Mouse (Mus musculus) hindbrain, embryonic 16.5 days (tissue): ENCODE data around the gene Tbc1d30. TPM values are rescaled to one million over a fixed set of nuclear protein-coding genes. Genes with fewer than 3 reads are reported as not detected.

Source experiments
- ATAC-seq: fragments of 200-750 bp; cut with Nextera tagmentation; 2 replicates; pipeline ENCODE4 v1.8.0; 2017; ENCODE audit warnings: moderate TSS enrichment, moderate library complexity
- H3K27ac ChIP-seq: fragments of 300-500 bp; sonication (generic); 2 replicates; pipeline ENCODE4 v1.5.1; 2014; ENCODE audit warnings: low read depth, mild to moderate bottlenecking, control low read depth, low read length, moderate library complexity
- H3K27me3 ChIP-seq: fragments of 300-500 bp; sonication (generic); replicated peaks from 2 replicates; pipeline ENCODE4 v1.6.1; 2014; ENCODE audit warnings: low read length; ENCODE audit not compliant: control insufficient read depth, insufficient read depth
- H3K36me3 ChIP-seq: fragments of 300-500 bp; sonication (generic); 2 replicates; pipeline ENCODE4 v1.6.1; 2014; ENCODE audit warnings: mild to moderate bottlenecking, low read length, moderate library complexity, mixed read lengths; ENCODE audit not compliant: control insufficient read depth, insufficient read depth
- H3K4me1 ChIP-seq: fragments of 300-500 bp; sonication (generic); 2 replicates; pipeline ENCODE4 v1.6.1; 2014; ENCODE audit warnings: low read depth, low read length; ENCODE audit not compliant: control insufficient read depth, insufficient read depth
- H3K4me2 ChIP-seq: fragments of 300-500 bp; sonication (generic); 2 replicates; pipeline ENCODE4 v1.6.1; 2014; ENCODE audit warnings: mild to moderate bottlenecking, low read length, control low read depth, moderate library complexity
- H3K4me3 ChIP-seq: fragments of 300-500 bp; sonication (generic); 2 replicates; pipeline ENCODE4 v1.5.1; 2014; ENCODE audit warnings: mild to moderate bottlenecking, low read length, control low read depth, moderate library complexity
- H3K9ac ChIP-seq: fragments of 300-500 bp; sonication (generic); 2 replicates; pipeline ENCODE4 v1.6.1; 2014; ENCODE audit warnings: low read depth, mild to moderate bottlenecking, control low read depth, low read length, moderate library complexity
- H3K9me3 ChIP-seq: fragments of 300-500 bp; sonication (generic); 2 replicates; pipeline ENCODE4 v1.6.1; 2014; ENCODE audit warnings: mild to moderate bottlenecking, low read length, moderate library complexity; ENCODE audit not compliant: control insufficient read depth
- WGBS: fragments of 180-500 bp; shearing (Covaris S2); extraction: QIAGEN DNeasy Blood & Tissue Kit; methylation state at CpG from one replicate; pipeline ENCODE4 v1.1.7; 2014; 5-methylcytosine and 5-hydroxymethylcytosine counted together
- polyA plus RNA-seq: library from polyadenylated mRNA; unstranded; fragments of >200 nt; fragmentation: Nextera tagmentation; extraction: Ambion mirVana; gene quantifications from 2 replicates; pipeline ENCODE4 v1.2.1, GENCODE M21; 2015

Tbc1d30 gene
- polyA plus RNA-seq, 1 experiment from 2014 or later = 16.6 TPM

DNA sequence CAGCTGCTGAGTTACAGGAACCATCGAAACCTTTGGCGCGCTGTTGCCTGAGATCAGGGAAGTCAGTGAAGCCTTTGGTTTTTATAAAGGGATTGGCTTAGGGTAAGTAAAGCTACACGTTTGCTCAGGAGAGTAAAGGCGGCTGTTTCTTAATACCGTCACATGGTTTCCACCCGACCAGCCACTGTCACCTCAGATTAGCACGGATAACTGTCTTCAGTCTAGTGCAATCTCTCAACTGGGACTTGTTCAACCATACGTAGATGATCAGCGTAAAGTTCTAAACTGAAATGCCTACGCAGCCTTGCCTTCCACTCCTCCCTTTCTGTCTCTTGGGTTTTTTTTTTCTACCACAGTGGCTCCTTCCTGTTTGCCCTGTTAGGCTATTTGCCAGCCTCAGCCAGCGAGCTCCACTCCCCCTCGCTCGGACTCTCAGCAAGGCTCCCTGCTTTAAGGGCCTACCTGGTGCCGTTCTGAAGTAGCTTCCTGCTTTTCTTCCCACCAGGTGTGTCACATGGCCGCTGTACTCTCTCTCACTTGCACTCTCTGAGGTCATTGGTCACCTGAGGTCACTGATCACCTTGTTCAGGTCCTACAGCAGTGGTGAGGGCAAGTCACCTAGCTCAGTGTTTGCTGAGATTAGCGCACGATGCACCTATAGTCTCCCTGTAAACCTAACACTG is 17.8 kb upstream of the Tbc1d30 start:
- H3K9ac ChIP-seq = no peak overlapping the region
- H3K36me3 ChIP-seq = peaks cover 9% of the 10 kb centered on the region
- peaks cover 17% of the 10 kb centered on the region for H3K4me1 ChIP-seq
- H3K27me3 ChIP-seq = no peaks in the 10 kb centered on the region
- WGBS = 81% methylated on average over 18 of the region's 18 CpGs
- ATAC-seq = no peak
- no peak overlapping the region for H3K4me3 ChIP-seq
- no peaks in the 10 kb centered on the region for H3K9me3 ChIP-seq
- no peak overlapping the region for H3K4me2 ChIP-seq
- H3K27ac ChIP-seq = no peak overlapping the region

DNA sequence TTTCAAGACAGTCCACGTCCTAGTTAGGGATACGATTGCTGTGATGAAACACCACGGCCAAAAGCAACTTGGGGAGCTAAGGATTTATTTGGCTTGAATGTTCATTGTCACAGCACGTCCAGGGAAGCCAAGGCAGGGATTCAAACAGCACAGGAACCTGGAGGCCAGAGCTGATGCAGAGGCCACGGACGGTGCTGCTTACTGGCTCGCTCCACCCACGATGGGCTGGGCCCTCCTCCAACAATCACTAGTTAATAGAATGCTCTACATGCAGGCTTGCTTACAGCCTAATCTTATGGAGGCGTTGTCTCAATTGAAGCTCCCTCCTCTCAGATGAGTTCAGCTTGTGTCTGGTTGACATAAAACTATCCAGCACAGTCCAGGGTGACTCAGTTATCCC is 16.7 kb upstream of the Tbc1d30 start:
- H3K27ac ChIP-seq = no peak overlapping the region
- peaks cover 17% of the 10 kb centered on the region for H3K4me1 ChIP-seq
- ATAC-seq = no peak
- H3K9me3 ChIP-seq = no peaks in the 10 kb centered on the region
- no peaks in the 10 kb centered on the region for H3K27me3 ChIP-seq
- 92% methylated on average over 9 of the region's 9 CpGs for WGBS
- no peak overlapping the region for H3K4me3 ChIP-seq
- no peak overlapping the region for H3K4me2 ChIP-seq
- no peak overlapping the region for H3K9ac ChIP-seq
- H3K36me3 ChIP-seq = peaks cover 9% of the 10 kb centered on the region

GRCm38 (mm10) chr10:121367271-121367670 is 16.2 kb upstream of the Tbc1d30 start:
- H3K4me1 ChIP-seq = peaks cover 17% of the 10 kb centered on the region
- no peak overlapping the region for H3K4me3 ChIP-seq
- no peak for ATAC-seq
- H3K4me2 ChIP-seq = no peak overlapping the region
- no peaks in the 10 kb centered on the region for H3K27me3 ChIP-seq
- peaks cover 9% of the 10 kb centered on the region for H3K36me3 ChIP-seq
- no peaks in the 10 kb centered on the region for H3K9me3 ChIP-seq
- WGBS = 79% methylated on average over 13 of the region's 13 CpGs
- H3K9ac ChIP-seq = no peak overlapping the region
- no peak overlapping the region for H3K27ac ChIP-seq

- Histone ChIP-seq H3K36me3 (peaks cover 4% of the 10 kb centered on the region), H3K4me3 (peak overlapping the region; percentile 99), H3K9me3 (no peaks in the 10 kb centered on the region), H3K27ac (no peak overlapping the region), H3K27me3 (no peaks in the 10 kb centered on the region), H3K4me2 (peak overlapping the region; percentile 87), H3K4me1 (peaks cover 17% of the 10 kb centered on the region), H3K9ac (peak overlapping the region; percentile 95)
- ATAC-seq = no peak
- 13% methylated on average over 9 of the region's 9 CpGs for WGBS
Observed at GRCm38 (mm10) chr10:121365781-121366272, 14.7 kb upstream of the Tbc1d30 start.

DNA sequence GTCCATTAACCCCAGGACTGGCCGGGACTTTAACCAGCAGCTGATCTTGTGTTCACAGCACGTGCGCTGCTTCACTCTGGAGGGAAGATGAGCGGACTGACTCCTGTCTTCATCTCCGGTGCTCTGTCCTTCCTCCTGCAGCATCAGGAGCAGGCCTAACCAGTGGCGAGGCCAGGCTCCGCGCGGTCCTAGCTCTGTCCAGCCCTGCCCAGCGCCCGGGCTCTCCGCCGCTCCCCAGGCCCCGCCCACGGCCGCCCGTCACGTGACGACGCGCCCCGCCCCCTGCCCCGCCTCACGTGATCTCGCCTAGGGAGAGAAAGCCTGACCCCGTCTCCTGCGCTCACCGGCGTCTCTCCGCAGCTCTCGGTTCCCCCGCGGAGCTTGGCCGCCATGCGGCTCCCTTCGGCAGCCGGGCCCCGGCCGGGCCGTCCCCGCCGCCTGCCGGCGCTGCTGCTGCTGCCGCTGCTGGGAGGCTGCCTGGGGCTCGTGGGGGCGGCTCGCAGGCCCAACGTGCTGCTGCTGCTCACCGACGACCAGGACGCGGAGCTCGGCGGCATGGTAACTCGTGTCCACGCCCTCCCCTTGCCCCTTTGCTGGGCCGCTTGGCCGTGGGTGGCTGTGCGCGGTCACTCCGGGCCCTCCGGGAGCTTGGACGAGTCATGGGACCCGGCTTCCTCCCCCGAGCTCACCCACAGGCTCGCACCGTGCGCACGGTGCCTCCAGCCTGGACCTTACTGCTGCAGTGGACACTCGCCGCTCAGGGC is 13.9 kb upstream of the Tbc1d30 start, which contains the start of gene Gns:
Gene Gns (plus strand): TSS at position 290 of the 764 bp plus-strand sequence.
- Histone ChIP-seq H3K27ac (peak within 1 kb of the TSS; percentile 82), H3K9me3 (no peaks in the 10 kb centered on the region), H3K36me3 (no peaks in the 10 kb centered on the region), H3K9ac (peak within 1 kb of the TSS; percentile 95), H3K27me3 (no peaks in the 10 kb centered on the region), H3K4me1 (peaks cover 17% of the 10 kb centered on the region), H3K4me2 (peak within 1 kb of the TSS; percentile 87), H3K4me3 (peak within 1 kb of the TSS; percentile 99)
- ATAC-seq = peak; percentile 98
- under 1% methylated on average over 56 of the region's 72 CpGs for WGBS

- peak overlapping the region; percentile 87 for H3K4me2 ChIP-seq
- peak overlapping the region; percentile 95 for H3K9ac ChIP-seq
- H3K27ac ChIP-seq = no peak overlapping the region; the same call in 1 of the 2 replicates
- peaks cover 17% of the 10 kb centered on the region for H3K4me1 ChIP-seq
- peak overlapping the region; percentile 99 for H3K4me3 ChIP-seq
- H3K9me3 ChIP-seq = no peaks in the 10 kb centered on the region
- no peaks in the 10 kb centered on the region for H3K36me3 ChIP-seq
- 23% methylated on average over 15 of the region's 15 CpGs for WGBS
- H3K27me3 ChIP-seq = no peaks in the 10 kb centered on the region
- ATAC-seq = peak; percentile 9; the same call in 1 of the 2 replicates
Observed at GRCm38 (mm10) chr10:121364306-121364705, 13.2 kb upstream of the Tbc1d30 start.

- Histone ChIP-seq H3K27me3 (no peaks in the 10 kb centered on the region), H3K4me2 (no peak overlapping the region), H3K9me3 (no peaks in the 10 kb centered on the region), H3K4me3 (no peak overlapping the region), H3K27ac (no peak overlapping the region), H3K9ac (no peak overlapping the region), H3K4me1 (peaks cover 17% of the 10 kb centered on the region), H3K36me3 (no peaks in the 10 kb centered on the region)
- WGBS = 84% methylated on average over 8 of the region's 8 CpGs
- ATAC-seq = no peak
Observed at GRCm38 (mm10) chr10:121363201-121363600, 12.1 kb upstream of the Tbc1d30 start.

- Histone ChIP-seq H3K36me3 (no peaks in the 10 kb centered on the region), H3K4me1 (peaks cover 3% of the 10 kb centered on the region), H3K9ac (no peak overlapping the region), H3K4me3 (no peak overlapping the region), H3K27ac (no peak overlapping the region), H3K27me3 (no peaks in the 10 kb centered on the region), H3K4me2 (no peak overlapping the region), H3K9me3 (no peaks in the 10 kb centered on the region)
- no peak for ATAC-seq
- 90% methylated on average over 2 of the region's 2 CpGs for WGBS
Observed at GRCm38 (mm10) chr10:121360358-121360757, 9.3 kb upstream of the Tbc1d30 start.

DNA sequence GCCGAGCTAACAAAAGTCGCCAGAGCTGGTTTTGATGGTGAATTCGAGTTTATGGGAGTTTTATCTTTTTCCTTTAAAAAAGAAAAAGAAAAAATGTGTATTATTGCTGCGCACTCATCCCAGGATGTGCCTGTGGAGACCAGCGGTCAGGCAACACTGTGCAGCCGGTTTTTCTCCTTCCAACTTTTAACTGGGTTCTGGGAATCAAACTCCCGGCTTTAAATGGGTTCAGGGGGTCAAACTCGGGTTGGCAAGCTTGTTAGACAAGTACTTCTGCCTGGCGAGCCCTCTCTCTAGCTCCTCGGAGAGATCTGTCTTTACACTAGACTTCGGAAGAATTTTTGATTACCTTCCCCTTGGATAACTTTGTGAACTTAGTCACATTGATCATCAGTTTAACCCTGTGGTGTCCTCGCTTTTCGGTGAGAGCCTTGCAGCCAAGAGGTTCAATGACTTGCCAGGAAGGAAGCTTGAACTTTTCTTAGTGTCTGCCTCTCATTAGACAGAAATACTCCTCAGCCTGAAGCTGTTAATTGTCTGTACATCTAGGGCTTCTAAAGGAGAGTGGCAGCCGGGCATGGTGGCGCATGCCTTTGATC is 713 bp upstream of the Tbc1d30 start:
- no peak for ATAC-seq
- Histone ChIP-seq H3K9ac (no peak overlapping the region), H3K27me3 (peaks cover 21% of the 10 kb centered on the region), H3K4me3 (peak overlapping the region; percentile 54), H3K4me2 (peak overlapping the region; percentile 96), H3K36me3 (no peaks in the 10 kb centered on the region), H3K4me1 (peaks cover 13% of the 10 kb centered on the region), H3K9me3 (no peaks in the 10 kb centered on the region), H3K27ac (no peak overlapping the region)
- 36% methylated on average over 15 of the region's 15 CpGs for WGBS
